Mouse (Mus musculus) megakaryocyte, embryonic 14.5 days (primary cell): Measurements from ENCODE around the gene Golim4. TPM values are rescaled to one million over a fixed set of nuclear protein-coding genes. Genes with fewer than 3 reads are reported as not detected.

Experiments
- H3K27me3 ChIP-seq: replicated peaks from 2 replicates; pipeline ENCODE3; 2012; ENCODE audit warnings: inconsistent platforms
- H3K36me3 ChIP-seq: replicated peaks from 2 replicates; pipeline ENCODE3; 2012; ENCODE audit warnings: low read length, inconsistent platforms, mixed read lengths
- H3K4me1 ChIP-seq: 2 replicates; pipeline ENCODE4 v1.6.1; 2012; ENCODE audit warnings: inconsistent platforms
- H3K4me3 ChIP-seq: replicated peaks from 2 replicates; pipeline ENCODE3; 2012; ENCODE audit warnings: moderate library complexity, mild to moderate bottlenecking, inconsistent platforms
- H3K9me3 ChIP-seq: 2 replicates; pipeline ENCODE4 v1.6.1; 2012; ENCODE audit warnings: inconsistent platforms
- FLI1 ChIP-seq: IDR thresholded peaks from 2 replicates; pipeline ENCODE4 v1.6.1; 2012; ENCODE audit warnings: low read length, inconsistent platforms, mixed read lengths
- GATA1 ChIP-seq: IDR thresholded peaks from 3 replicates; pipeline ENCODE4 v1.6.1; 2012; ENCODE audit warnings: mixed read lengths, low read length, inconsistent platforms, borderline replicate concordance
- polyA plus RNA-seq: library from polyadenylated mRNA; stranded (reverse); fragments of >175 nt; gene quantifications from 2 replicates; pipeline ENCODE4 v1.2.3, GENCODE M21; 2012; ENCODE audit warnings: low replicate concordance; ENCODE audit not compliant: insufficient read depth

Gene Golim4
- polyA plus RNA-seq, 1 experiment = 11.3 TPM

DNA sequence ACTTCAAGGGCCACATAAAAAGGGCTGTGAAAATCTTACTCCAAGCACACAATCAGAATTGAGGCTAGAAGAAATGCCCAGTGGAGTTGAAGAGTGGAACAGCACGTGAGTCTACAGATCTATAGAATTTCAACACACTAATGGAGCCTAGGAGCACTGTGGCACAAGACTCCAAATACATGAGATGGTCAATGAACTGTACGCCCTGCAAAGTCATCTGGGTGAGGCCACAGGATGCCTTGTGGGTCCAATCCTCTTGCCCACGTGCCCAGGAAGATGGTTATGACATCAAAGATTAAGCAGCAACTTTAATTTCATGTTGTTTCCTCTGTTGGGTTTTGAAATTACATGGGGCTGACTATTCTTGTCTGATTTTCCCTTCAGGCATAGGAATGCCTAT is 30.4 kb downstream of the Golim4 start:
- Histone ChIP-seq H3K4me1 (peaks cover 70% of the 10 kb centered on the region), H3K4me3 (peak overlapping the region; percentile 25), H3K27me3 (no peaks in the 10 kb centered on the region), H3K36me3 (no peaks in the 10 kb centered on the region), H3K9me3 (no peaks in the 10 kb centered on the region)
- no peak for TF ChIP-seq GATA1
- TF ChIP-seq FLI1 = no peak

DNA sequence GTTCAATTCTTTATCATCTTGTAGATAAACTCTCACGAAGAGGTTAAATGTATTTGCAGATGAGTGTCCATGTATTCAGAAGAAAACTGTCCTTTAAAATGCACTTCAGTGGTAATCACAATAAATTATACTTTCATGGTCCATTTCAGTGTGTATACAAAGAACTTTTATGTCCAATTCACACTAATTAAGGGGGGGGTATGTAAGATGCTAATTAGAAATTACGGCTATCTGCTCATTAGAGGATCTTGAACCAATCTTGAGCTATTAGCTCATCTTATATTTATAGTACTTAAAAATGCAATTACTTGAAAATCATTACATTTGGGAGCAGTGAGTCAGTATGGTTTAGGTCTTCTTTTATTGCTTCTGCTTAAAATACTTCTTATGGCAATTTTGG is 31.6 kb downstream of the Golim4 start:
- no peaks in the 10 kb centered on the region for H3K27me3 ChIP-seq
- no peak overlapping the region for H3K4me3 ChIP-seq
- no peaks in the 10 kb centered on the region for H3K9me3 ChIP-seq
- no peaks in the 10 kb centered on the region for H3K36me3 ChIP-seq
- peaks cover 69% of the 10 kb centered on the region for H3K4me1 ChIP-seq
- TF ChIP-seq GATA1 = no peak
- no peak for TF ChIP-seq FLI1

GRCm38 (mm10) chr3:75917770-75918503 is 38.8 kb downstream of the Golim4 start:
- Histone ChIP-seq H3K4me1 (peaks cover 69% of the 10 kb centered on the region), H3K4me3 (peak overlapping the region; percentile 62)

GRCm38 (mm10) chr3:75912786-75913185 is 44.0 kb downstream of the Golim4 start:
- no peaks in the 10 kb centered on the region for H3K27me3 ChIP-seq
- peaks cover 14% of the 10 kb centered on the region for H3K36me3 ChIP-seq
- H3K9me3 ChIP-seq = no peaks in the 10 kb centered on the region
- no peak overlapping the region for H3K4me3 ChIP-seq
- TF ChIP-seq GATA1 (no peak), FLI1 (no peak)
- H3K4me1 ChIP-seq = peaks cover 58% of the 10 kb centered on the region

More at GRCm38 (mm10) chr3:75917770-75918503, 38.8 kb downstream of the Golim4 start:
- H3K9me3 ChIP-seq = no peaks in the 10 kb centered on the region
- TF ChIP-seq FLI1 (no peak), GATA1 (no peak)
- no peaks in the 10 kb centered on the region for H3K36me3 ChIP-seq
- H3K27me3 ChIP-seq = no peaks in the 10 kb centered on the region

DNA sequence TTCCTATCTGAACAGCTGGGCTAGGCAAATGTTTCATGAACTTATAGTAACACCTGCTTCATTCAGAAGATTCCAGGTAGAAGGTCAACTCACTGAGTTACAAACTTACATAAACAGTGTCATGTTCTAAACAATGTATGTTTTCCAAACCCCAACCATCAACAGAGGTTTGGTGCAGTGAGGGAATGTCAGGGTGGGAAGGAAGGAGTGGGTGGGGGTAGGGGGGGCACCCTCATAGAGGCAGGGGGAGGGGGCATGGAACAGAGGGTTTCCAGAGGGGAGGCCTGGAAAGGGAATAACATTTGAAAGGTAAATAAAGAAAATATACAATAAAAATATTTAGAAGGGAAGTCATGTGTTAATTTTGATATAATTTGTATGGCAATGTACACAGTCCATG is 46.0 kb downstream of the Golim4 start:
- TF ChIP-seq FLI1 = no peak
- TF ChIP-seq GATA1 = no peak

DNA sequence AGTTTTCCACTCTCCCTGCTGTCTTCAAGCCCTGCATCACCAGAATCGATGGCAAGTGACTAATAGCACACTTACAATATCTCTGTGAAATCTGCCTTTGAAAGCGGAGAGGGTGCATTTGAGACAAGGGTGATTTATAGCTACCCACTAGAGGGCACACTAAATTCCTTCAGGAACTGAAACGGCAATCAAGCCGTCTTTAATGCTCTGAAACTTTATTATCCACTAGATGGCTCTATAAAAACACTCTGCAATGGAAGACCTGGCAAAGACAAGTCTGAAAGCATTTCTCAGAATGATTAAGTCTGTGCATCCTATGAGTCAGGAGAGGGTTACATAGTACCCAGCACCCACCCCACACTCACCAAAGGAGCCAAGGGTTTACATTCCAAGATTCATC is 46.5 kb downstream of the Golim4 start:
- Histone ChIP-seq H3K9me3 (no peaks in the 10 kb centered on the region), H3K36me3 (peaks cover 36% of the 10 kb centered on the region), H3K4me3 (no peak overlapping the region), H3K4me1 (peaks cover 44% of the 10 kb centered on the region), H3K27me3 (no peaks in the 10 kb centered on the region)
- TF ChIP-seq GATA1 (no peak), FLI1 (no peak)

More for the DNA sequence above, 46.0 kb downstream of the Golim4 start:
- no peaks in the 10 kb centered on the region for H3K27me3 ChIP-seq
- peaks cover 47% of the 10 kb centered on the region for H3K4me1 ChIP-seq
- no peak overlapping the region for H3K4me3 ChIP-seq
- peaks cover 32% of the 10 kb centered on the region for H3K36me3 ChIP-seq
- H3K9me3 ChIP-seq = no peaks in the 10 kb centered on the region

GRCm38 (mm10) chr3:75901903-75902598 is 54.7 kb downstream of the Golim4 start:
- no peaks in the 10 kb centered on the region for H3K4me1 ChIP-seq
- no peaks in the 10 kb centered on the region for H3K9me3 ChIP-seq
- no peaks in the 10 kb centered on the region for H3K27me3 ChIP-seq
- TF ChIP-seq GATA1 = no peak
- no peak for TF ChIP-seq FLI1
- peaks cover 94% of the 10 kb centered on the region for H3K36me3 ChIP-seq
- no peak overlapping the region for H3K4me3 ChIP-seq

DNA sequence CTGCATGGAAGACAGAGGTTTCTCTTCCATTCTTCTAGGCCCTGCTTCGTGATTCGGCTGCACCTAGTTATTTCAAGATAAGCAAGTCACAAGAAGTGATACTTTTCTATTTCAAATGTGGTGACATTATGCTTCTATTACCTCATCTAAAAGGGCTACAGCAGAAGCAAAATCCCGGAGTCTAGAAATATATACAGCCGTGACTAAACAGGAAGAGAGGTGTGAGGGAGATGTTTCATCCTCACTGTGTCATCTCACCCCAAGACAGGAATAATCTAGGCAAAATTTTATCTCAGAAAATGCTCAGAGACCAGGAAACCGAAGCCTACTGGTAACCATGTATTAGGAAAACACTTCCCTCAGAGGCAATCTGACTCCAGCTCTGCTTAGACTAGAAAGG is 61.7 kb downstream of the Golim4 start:
- H3K36me3 ChIP-seq = peaks cover 94% of the 10 kb centered on the region
- no peak for TF ChIP-seq GATA1
- no peak for TF ChIP-seq FLI1
- no peaks in the 10 kb centered on the region for H3K4me1 ChIP-seq
- no peaks in the 10 kb centered on the region for H3K9me3 ChIP-seq
- no peak overlapping the region for H3K4me3 ChIP-seq
- H3K27me3 ChIP-seq = no peaks in the 10 kb centered on the region

DNA sequence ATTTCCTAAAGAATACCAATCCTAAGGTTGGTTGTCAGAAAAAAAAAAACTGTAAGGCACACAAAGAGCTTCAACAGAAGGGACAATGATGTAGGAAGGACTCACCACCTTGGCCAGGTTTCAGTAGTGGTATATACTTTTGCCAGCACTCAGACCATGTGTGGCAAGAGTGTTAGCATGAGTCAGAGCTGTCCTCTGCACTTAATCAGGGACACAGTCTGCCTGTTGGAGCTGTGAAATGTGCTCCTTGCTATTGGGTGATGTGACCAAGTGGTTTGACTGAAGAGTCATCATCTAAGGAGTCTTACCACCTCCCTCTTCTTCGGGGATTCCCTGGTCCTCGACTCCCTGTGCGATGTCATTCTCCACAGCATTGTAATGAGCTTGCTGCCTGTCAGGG is 65.2 kb downstream of the Golim4 start:
- no peaks in the 10 kb centered on the region for H3K27me3 ChIP-seq
- H3K4me3 ChIP-seq = no peak overlapping the region
- TF ChIP-seq FLI1 (no peak), GATA1 (no peak)
- no peaks in the 10 kb centered on the region for H3K9me3 ChIP-seq
- H3K36me3 ChIP-seq = peaks cover 92% of the 10 kb centered on the region
- no peaks in the 10 kb centered on the region for H3K4me1 ChIP-seq

- TF ChIP-seq GATA1 = no peak
- TF ChIP-seq FLI1 = no peak
- no peaks in the 10 kb centered on the region for H3K27me3 ChIP-seq
- no peaks in the 10 kb centered on the region for H3K9me3 ChIP-seq
- no peak overlapping the region for H3K4me3 ChIP-seq
- no peaks in the 10 kb centered on the region for H3K4me1 ChIP-seq
- H3K36me3 ChIP-seq = peaks cover 94% of the 10 kb centered on the region
These were observed 67.4 kb downstream of the Golim4 start for GRCm38 (mm10) chr3:75889323-75889722.
